Mouse (Mus musculus) E14TG2a.4 (cell line): ENCODE measurements around the gene Baiap2l1.

Source experiments
- CTCF ChIP-seq: conservative IDR thresholded peaks from 2 replicates; pipeline ENCODE4 v1.5.1; 2014; ENCODE audit warnings: low read length
- NANOG ChIP-seq: IDR thresholded peaks from 2 replicates; pipeline ENCODE4 v1.6.1; 2014; ENCODE audit warnings: borderline replicate concordance, low read length, mixed read lengths
- POU5F1 ChIP-seq: IDR thresholded peaks from 2 replicates; pipeline ENCODE4 v1.6.1; 2014; ENCODE audit warnings: low read length, borderline replicate concordance

DNA sequence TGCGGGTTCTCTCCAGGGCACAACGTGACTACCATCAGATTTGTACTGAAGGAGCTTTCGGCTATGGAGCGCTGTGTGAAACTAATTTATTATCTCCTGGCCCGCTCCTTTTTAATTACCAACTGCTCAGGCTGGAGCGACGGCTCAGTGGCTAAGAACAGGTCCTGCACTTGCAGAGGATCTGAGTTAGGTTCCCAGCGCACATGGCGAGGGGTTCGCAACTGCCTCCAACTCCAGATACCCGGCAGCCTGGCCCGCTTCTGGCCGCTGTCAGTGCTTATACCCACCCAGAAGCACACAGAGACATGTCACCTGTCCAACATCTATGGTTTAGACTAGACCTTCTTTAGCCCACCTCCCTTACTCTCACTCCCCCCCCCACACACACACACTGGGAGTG lies 78.0 kb downstream of the Baiap2l1 start:
- TF ChIP-seq CTCF = no peak
- no peak for TF ChIP-seq POU5F1
- no peak for TF ChIP-seq NANOG
